Mouse (Mus musculus): ENCODE data around the gene Ctnna3.
"Not testable (repeated sequence)": the region's sequence is repeated elsewhere in the genome, so short reads cannot be mapped to it uniquely, and the experiment has no call there.

Ctnna3 gene

DNA sequence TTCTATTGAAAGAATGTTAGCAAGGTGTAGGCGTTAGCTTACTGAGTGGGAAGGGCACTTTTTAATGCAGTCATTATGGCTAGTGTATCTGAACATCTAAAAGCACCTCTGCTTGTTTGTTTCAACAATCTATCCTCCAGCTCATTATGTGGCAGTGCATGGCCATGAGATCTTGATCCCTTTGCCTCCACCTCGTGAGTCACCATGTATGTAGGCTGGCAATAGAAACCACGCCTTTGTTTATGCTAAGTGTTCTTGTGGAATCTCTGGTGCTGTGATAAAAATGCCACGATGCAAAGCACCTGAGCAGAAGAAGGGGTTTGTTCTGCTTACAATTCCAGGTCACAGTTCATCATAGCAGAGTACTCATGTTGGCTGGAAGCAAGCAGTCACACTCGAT is 1053.4 kb downstream of the Ctnna3 start:
- DNase-seq (ENCODE audit: low read depth, low spot score): no peak

DNA sequence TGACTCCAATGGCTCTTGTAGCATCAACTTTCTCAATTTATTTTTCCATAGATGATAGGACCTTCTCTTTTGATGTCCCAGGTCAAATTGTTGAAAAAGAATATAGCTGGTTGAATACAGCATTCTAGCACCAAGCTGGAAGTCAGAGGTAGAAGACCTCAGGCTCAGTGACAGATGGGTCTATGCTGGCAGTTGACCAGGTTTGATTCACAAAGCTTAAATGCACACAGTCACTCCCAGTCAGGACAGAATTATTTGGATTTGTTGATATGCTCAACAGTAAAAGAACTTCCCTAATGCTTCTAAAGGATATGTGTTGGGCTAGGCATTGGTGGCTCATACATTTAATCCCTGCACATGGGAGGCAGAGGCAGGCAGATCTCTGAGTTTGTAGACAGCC is 1059.6 kb downstream of the Ctnna3 start:
- DNase-seq (ENCODE audit: low read depth, low spot score): no peak

DNA sequence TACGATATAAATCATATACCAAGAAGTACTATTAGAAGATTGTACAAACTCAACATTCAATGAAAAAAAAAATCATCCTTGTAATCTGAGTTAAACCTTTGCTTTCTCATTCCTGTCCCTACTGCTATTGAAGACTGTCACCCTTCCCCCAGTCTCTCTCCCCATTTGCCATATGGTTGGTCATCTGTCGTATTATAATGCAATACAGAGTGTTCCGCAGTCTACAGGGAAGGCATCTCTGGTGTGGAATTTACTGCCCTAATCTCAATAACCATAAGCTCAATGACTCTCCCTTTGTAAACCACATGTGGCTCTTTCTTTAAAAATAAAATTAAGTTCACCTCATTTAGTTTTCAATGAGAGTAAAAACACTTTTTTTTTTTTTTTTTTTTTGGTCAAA is 1113.7 kb downstream of the Ctnna3 start:
- DNase-seq (ENCODE audit: low read depth, low spot score): no peak

DNA sequence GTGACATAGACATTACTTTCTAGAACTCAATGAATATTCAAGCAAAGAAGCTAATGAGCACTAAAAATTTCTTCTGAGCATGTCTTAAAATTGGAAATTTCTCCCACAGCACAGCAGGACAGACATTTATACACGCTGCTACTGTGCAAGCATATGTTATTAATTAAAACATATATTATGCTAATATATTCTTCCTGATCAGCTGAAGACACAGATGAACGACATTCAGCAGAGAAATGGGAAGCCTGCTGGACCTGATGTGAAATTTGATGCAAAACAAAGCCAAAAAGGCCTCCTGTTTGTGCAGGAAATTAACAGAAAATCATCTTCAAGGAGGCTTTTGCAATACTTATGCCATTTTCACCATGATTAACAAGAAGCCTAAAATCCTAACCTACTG is 1114.5 kb downstream of the Ctnna3 start:
- DNase-seq (ENCODE audit: low read depth, low spot score): no peak

DNA sequence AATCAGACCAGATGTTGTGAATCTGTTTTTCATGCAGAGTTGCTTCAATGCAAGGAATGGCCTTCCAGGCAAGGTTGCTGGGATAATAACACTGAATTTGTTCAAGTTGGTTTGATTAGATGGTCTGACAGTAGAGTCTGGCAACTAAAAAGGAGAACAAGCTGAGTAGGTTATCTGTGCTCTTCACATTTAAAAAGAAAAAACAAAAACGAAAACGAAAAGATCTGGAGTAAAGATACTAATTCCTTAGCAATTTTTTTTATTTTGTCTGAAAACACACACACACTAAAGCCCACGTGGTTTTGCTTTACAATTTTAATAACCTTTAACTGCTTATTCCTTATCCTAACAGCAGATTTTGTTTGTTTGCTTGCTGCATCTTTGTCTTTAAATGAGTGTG is 1141.4 kb downstream of the Ctnna3 start:
- DNase-seq (ENCODE audit: low read depth, low spot score): no peak

DNA sequence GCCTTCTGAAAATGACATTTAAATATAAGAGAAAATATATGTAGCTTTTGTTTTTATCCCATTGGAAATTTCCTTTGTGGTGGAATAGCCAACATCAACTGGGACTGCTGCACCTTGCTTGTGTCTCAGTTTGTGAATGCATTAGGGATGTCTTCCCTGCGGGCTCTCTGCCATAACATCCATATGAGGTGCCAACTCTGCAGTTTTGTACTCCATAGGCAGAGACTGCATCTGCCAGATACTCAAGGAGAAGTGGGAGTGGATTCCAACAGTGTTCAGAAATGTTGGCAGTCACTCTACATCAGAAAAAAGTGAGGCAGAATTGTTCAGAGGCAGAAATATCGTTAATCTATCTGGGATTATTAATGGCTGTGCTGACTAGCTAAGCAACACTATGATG is 1158.2 kb downstream of the Ctnna3 start:
- DNase-seq (ENCODE audit: low read depth, low spot score): no peak

DNA sequence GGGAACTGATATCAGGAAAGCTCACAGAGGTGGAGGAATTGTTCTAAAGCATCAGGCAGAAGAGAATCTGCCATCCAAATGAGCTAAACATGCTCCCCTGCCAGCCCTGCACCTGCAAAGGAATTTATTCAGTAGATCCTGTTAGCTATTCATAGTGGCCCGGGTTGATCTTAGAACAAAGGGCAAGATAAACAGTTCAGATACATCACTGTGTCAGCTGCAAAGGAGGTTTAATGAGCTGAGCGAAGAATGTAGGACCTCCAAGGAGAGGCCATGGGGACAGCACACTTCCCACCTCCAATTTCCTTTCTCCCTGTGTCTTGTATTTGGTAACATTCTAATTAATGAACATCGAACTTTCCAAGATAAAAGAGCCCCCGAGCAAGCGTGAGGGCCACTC is 1206.9 kb downstream of the Ctnna3 start:
- DNase-seq (ENCODE audit: low read depth, low spot score): no peak

DNA sequence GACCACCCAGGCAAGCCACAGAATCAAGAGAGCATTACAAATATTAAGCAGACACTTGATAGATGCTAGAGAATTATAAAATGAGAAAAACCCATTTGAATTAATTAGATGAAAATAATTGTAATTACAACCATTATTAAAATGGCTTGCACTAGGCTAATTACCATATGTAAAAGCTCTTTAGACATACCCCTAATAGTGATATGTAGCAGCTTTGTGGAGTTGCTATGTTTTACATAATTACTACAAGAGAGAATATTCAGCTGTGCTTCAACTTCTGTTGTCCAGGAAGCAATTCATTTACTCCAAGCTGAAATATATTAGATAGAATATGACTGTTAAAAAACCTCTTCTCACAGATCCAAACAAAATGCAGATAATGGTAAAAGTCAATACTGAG is 1209.2 kb downstream of the Ctnna3 start:
- DNase-seq (ENCODE audit: low read depth, low spot score): no peak

DNA sequence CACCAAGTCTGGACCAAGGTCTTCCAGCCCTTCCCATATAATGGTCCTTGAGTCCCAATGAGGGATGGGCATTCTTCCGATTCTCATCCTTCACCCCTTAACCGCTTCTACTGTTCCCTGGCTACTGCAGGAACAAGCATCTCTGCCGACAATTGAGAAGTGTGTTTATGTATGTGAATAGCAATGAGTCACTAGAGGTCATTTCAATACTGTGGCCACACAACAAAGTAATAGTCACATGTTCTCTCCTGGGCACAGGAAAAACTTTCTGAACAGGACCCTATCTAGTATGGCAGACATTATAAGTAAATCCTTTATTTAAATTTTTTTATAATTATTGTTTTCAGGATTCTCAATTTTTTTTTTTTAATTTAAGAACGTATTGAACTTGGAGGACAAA is 1211.2 kb downstream of the Ctnna3 start:
- no peak for DNase-seq (ENCODE audit: low read depth, low spot score)

DNA sequence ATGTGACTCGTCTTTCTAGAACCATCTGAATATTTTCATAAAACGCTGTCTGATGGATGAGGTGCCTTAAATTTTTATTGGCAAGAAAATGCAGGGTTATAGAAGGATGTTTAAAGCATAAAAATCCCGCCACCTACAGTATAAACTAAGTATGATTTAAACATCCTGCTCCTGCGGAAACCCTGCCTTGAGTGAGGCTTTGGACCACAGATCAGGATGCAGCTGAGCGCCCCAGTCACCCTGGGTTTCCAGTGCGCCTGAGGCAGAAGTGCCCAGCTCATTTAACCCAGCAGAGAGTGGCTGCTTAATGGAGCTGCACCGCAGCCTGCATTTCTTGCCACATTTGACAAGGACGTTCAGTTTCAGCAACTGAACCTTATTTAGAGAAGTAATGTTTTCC is 1211.7 kb downstream of the Ctnna3 start:
- no peak for DNase-seq (ENCODE audit: low read depth, low spot score)

DNA sequence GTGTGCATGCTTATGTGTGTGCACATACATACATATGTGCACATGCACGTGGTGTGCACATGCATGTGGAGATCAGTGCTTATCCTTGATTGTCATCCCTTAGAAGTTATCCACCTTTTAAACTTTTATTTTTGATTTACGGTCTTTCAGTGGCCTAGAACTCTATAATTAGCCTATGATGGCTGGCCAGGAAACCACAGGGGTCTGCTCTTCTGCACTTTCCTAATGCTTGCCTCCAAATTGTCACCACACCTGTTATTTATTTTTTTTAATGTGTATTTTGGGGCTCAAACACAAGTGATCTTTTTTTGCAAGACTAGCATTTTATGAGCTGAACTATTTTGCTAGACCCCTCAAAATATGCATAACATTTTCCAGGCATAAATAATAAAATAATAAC is 1214.1 kb downstream of the Ctnna3 start:
- DNase-seq (ENCODE audit: low read depth, low spot score): no peak

DNA sequence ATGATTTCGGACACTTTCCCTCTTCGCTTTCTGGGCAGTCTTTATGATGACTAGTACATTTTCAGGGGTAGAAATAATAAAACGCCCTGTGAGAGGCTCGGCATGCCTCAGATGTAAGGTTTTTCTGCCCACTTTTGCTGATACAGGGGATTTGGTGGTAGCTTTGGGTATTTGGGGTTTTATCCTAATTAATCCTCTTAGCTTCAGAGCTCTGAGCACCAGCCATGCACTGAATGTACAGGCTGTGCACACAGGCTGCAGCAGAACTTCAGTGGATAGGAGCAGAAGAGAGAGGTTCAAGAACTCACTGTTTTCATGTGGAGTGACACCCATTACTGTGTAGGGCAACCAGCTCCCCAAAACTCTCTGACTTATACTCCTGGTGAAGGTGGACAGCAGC is 1231.3 kb downstream of the Ctnna3 start:
- DNase-seq (ENCODE audit: low read depth, low spot score): no peak

DNA sequence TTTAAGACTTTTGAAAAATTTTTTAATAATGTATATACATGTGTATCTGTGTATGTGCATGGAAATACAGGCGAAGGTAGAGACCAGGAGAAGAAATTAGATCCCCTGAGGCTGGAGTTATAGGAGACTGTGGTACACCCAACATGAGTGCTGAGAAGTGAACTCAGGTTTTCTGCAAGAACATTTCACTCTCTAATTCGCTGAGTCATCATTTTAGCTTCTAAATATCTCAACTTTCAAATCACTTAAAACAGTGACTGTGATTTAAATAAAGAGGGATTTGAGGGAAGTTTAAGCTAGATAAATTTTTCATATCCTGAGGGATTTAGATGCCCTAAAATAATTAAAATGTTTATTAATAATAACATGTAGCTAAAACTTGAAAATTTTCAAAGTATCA is 1241.6 kb downstream of the Ctnna3 start:
- no peak for DNase-seq (ENCODE audit: low read depth, low spot score)

DNA sequence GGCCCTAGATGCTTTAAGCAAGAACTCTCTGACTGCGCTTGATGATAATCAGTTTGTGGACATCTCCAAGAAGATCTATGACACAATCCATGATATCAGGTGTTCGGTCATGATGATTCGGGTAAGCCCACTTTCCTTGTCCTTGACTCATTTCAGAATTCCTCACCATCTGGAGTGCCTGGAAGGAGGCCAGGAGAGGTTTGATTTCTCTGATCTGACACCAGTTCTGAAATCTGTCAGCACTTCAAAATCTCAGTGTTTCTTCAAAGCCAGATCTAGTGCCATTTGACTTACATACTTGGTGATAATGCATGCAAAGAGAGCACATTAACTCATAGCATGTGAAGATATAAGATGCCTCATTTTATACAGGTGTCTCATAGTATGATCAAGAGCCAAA is 1245.9 kb downstream of the Ctnna3 start:
- DNase-seq (ENCODE audit: low read depth, low spot score): no peak

DNA sequence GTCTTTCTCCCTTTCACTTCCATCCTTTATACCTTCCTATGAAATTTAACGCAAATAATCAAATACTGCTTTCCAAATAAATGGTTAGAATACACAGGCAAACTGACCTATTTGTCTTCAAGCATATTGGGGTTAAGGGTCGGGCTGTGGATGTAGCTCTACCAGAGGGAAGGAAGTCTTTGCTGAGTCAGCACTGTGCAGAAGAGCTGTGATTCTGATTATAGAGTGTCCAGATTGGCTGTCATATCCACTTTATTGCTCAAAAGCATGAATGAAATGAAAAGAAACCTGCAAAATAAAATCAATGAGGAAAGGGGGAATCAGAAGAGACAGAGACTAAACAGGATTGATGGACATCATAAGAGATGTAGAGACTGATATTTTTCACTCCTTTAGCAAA is 1280.1 kb downstream of the Ctnna3 start:
- DNase-seq (ENCODE audit: low read depth, low spot score): no peak

DNA sequence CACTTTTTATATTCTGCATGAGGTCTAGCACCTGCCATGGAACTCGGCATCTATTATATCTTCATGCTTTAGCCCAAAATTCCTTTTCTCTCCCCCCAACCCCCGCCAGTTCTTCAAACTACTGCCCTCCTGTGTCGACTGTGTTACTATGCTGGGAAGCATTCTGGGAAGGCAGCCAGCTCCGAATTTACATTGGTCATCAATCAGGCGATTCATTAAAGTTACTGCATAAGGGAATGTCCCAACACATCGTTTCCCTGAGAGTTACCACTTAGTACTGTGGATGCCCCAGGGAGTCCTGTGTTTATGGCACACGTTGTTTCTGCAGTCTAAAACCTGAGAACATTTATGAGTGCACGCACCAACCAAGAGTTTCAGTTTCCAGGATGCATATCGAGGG is 1288.1 kb downstream of the Ctnna3 start:
- DNase-seq (ENCODE audit: low read depth, low spot score): no peak

DNA sequence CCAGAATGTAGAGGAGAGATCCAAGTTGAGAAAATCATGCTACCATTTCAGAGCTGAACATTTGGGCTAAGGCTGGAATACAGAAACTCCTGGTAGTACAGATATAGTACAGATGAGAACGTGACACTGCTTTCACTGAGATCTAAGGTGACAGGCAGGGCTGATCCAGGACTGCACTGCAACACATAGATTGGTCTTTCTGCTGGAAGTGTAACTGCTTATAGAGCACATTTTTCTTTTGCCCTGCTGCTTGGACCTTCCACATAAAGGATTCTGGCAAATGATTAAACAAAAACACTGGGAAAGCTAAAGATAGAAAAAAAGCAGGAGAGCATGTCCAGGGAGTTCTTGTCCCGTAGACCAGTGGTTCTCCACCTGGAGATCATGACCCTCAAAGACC is 1305.8 kb downstream of the Ctnna3 start:
- no peak for DNase-seq (ENCODE audit: low read depth, low spot score)

DNA sequence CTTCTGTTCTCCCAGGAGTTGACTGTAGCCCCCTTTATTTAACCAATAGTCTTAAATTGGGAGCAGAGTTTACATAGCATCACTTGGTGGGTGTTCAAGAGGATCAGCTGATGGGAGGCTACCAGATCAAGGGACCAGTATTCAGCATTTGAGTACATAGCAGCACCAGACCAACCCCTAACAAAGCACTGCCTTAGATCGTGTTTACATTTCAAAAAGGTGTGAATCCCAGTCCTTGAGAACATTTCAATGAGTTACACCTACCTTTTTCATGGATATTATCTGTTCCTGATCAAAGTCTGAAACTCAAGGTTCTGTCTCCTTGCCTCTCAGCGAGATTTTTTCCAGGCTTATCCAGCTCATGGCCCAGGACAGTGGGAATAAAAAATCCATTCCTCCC is 1306.7 kb downstream of the Ctnna3 start:
- DNase-seq (ENCODE audit: low read depth, low spot score): no peak

DNA sequence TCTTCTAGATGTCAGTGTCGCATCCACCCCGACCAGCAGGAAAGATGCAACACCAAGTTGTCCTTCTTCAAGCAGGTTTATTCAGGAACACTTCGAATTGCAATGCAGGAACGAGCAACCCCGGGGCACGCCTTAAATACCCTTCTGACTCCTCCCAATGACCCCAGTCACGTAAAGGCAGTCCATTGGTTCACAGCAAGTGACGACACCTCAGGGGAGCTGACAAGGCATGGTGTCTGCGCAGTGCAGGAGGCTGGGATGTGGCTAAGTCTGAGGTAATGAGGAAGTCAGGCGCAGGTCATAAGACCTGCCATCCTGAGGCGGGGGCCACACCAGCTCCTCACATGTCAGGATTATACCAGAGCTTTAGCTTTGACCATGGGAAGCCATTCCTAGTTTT is 1311.8 kb downstream of the Ctnna3 start:
- DNase-seq (ENCODE audit: low read depth, low spot score): not testable (repeated sequence)

DNA sequence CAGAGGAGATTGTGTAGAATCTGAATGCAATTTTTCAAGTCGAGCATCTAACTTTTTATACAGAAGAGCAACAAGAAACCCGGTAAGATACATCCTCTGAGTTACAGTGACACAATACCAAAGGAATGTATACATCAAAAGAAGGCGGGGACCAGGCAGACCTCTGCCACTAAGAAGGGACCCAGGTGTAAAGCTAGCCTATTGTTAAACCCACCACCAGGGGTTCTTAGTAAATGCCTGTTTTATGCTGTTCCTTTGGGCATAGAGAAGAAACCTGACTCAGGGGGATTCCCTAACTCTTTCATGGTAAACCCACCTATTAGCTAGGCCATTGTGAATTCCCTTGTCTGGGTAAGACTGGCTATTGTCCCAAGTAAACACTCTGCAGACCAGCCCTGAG is 1314.2 kb downstream of the Ctnna3 start:
- DNase-seq (ENCODE audit: low read depth, low spot score): not testable (repeated sequence)

DNA sequence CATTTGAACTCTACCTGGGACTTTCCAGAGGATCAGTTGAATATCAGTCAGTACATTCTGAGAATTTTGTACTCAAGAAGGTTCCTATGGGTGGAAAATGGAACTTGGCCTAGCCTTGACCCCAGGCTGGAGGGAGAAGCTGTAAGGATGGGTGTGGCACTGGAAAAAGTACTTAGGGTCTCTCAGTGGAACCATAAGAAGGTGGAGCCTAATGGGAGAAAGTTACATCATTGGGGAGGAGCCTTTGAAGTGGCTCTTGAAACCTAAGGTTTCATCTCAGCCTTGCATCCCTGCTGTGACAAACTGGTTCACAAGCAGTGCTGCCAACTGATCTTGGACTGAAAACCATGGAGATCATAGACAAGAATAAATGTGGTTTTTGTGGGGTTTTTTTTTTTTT is 1318.8 kb downstream of the Ctnna3 start:
- no peak for DNase-seq (ENCODE audit: low read depth, low spot score)

DNA sequence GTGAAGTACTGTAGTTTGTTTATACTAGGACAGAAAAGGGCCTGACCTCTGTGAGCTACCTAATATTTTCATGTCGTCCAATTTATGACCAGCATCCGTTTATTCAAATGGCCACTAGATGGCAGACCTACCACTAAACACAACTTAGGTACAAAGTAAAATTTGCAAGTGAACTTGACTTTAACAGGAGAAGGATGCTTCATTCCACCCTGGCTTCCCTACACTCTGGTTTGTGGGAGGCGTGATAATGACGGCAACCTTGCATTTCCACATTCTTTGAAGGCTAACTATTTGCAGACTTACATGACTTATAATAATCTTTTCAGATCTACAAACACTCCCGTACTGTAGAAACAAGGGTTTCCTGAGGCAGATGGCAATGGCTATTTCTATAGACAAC is 1320.9 kb downstream of the Ctnna3 start:
- peak; percentile 35 for DNase-seq (ENCODE audit: low read depth, low spot score)

DNA sequence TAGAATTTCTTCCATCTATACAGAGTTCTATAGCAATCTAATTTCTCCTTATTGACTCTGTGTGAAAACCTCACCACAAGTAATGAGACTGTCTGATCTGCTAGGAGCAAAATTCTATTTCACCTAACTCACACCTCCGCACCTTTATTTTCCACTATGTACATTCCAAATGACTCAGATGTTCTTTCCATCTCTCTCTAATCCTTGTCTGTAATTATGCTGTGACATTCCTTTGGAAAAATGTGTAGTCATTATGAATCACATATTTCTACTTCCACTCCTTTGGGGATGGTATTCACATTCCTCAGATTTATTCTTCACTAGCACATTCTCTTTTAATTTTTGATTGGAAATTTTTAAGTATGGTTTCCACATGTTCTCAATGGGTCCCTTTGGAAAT is 1406.4 kb downstream of the Ctnna3 start:
- DNase-seq (ENCODE audit: low read depth, low spot score): no peak

DNA sequence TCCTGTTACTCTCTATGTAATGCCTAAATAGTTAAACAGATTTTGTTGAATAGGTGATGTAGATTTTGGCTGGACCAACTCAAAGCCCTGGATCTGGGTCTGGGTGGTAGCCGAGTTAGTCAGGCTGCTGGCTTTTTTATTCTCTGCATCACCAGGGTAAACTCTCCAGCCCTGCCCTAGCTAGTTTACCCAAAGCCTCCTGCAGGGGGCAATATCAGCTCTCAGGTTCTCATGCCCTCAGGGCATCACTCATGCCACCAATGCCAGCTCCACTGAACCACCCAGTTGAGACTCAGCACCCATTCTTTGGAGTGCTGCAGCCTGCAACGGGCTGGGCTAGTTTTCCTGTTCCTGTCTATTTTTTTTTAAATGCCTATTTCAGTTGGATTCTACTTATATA is 1431.5 kb downstream of the Ctnna3 start:
- DNase-seq (ENCODE audit: low read depth, low spot score): peak; percentile 6

DNA sequence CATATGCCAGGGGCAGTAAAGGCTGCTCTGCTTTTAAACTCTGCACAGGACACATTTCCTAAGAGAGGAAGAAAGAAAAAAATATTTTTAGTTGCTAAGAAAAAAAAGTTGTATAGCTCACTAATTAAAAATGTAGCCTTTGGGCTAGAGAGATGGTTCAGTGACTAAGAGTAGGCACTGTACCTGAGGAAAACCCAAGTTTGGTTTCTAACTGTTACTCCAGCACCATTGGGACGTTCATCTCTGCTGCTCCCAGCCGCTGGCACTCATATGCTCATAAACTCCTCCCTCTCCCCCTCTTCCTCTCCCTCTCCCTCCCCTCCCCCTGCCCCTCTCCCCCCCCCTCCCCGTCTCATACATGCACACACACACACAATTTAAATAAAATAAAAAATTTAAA is 1441.0 kb downstream of the Ctnna3 start:
- DNase-seq (ENCODE audit: low read depth, low spot score): no peak

All from A20 (cell line).